Mouse (Mus musculus) urinary bladder, postnatal 25 days (tissue): ENCODE measurements around the gene Rpl3l.
A peak's percentile ranks its signal among the peaks of the same experiment; 100 is the strongest.
"Not testable (repeated sequence)": the region's sequence is repeated elsewhere in the genome, so short reads cannot be mapped to it uniquely, and the experiment has no call there.

Experiments
- DNase-seq: peaks from one replicate; pipeline ENCODE4 v3.0.0; 2022; ENCODE audit warnings: low spot score

Gene Rpl3l

DNA sequence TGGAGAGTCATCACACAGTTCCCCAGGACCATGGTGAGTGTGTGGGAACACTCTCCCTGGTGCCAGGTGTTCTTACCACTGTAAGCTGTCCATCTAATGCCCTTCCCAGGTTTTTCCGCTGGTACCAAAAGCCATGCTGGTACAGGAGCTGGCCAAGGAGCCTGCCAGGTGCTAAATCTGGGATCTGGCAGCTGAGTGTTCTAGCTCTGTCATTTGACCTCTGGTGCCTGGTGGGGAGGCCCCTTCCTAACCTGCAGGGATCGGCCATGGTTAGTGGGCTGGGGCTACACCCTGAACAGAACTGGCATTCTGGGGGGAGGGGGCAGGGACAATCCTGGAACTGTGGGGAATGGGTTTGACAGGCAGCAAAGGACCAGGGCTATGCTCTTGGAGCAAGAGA lies at the start of gene Rpl3l:
TSS of gene Rpl3l (plus strand) at position 203 of the 400 bp plus-strand sequence.
- no peak for DNase-seq

- DNase-seq = no peak
These were observed 41.1 kb upstream of the Rpl3l start for GRCm38 (mm10) chr17:24686514-24686913.

DNA sequence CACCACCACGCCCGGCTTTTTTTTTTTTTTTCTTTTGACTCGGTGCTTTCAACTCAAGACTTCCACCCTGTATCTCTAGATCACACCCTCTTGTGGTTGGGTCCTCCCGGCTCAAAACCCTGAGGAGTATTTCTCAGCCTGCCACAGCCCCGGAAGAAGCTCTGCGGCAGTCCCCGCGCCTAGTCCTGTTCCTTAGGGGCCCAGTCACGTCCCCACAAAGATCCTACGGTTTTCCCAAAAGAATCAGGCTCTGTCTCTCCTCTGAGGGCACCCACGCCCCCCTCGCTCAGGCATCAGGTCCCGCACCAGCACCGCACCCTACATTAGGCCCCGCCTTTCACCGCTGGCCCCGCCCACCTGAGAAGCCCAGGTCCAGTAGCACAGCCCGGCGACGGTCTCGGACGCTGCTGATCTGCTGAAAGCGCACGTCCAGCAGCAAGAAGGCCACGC lies 40.4 kb upstream of the Rpl3l start:
- DNase-seq = peak; percentile 52

DNA sequence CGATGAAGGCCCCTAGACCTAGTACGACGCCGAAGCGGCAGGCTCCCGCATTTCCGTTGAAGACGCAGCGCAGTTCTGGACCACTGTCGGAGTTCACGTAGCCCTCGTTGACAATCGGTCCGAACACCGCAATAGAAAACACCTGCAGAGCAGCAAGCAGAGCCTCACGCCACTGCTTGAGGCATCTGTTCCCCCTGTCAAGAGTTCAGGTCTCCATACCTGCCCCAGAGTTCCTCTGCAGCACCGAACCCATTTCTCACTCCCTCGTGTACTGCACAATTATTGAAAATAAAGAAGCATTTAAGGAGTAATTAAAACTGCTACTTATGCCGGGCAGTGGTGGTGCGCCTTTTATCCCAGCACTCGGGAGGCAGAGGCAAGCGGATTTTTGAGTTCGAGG lies 40.0 kb upstream of the Rpl3l start:
- no peak for DNase-seq

GRCm38 (mm10) chr17:24689251-24690081 lies 38.2 kb upstream of the Rpl3l start, which contains the start of gene Syngr3:
TSS of gene Syngr3 (minus strand) at chr17:24689955.
- DNase-seq = no peak

- DNase-seq = no peak
These were observed 35.2 kb upstream of the Rpl3l start for GRCm38 (mm10) chr17:24692385-24692784.

- no peak for DNase-seq
These were observed 32.2 kb upstream of the Rpl3l start for GRCm38 (mm10) chr17:24695326-24696010.

DNA sequence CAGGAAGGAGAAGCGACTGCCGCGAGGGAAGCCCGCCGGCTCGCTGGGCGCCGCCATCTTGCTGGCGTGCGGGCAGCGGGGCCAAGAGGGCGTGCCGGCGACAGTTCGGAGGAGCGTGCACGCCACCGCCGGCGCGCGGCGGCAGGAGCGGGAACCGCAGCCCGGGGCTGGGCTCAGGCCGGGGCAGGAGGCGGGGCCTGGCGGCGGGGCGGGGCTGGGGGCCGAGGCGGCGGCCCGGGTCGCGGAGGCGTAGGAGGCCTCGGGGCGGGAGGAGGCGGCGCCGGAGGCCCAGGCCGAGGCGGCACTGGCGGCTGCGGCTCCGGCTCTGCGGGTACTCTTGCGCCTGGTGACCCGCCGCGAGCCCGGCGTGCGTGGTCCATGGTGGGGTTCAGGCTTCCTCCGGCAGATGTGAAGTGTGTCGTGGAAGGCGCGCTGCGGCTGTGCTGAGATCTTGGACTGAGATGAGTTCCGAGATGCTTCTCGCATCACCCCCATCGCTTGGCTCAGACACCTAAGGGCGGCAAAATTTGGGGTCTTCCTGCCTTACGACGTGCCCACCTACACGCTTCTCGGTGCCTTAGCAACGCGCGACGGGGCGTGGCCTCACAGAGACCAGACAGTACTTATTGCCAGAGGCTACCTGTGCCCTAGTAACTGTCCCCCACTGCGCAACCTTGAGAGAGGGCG lies 31.5 kb upstream of the Rpl3l start, which contains the start of the genes Gfer and Noxo1:
TSS of gene Gfer (minus strand) at position 146 of the 687 bp plus-strand sequence.
TSS of gene Noxo1 (plus strand) at position 224 of the 687 bp plus-strand sequence.
- peak; percentile 86 for DNase-seq

- no peak for DNase-seq
These were observed 29.6 kb upstream of the Rpl3l start for GRCm38 (mm10) chr17:24697985-24698384.

GRCm38 (mm10) chr17:24698715-24699114 lies 28.9 kb upstream of the Rpl3l start:
- DNase-seq = no peak

- no peak for DNase-seq
These were observed 28.1 kb upstream of the Rpl3l start for GRCm38 (mm10) chr17:24699473-24699872.

GRCm38 (mm10) chr17:24701251-24701650 lies 26.4 kb upstream of the Rpl3l start:
- no peak for DNase-seq

- no peak for DNase-seq
These were observed 21.8 kb upstream of the Rpl3l start for GRCm38 (mm10) chr17:24705821-24706220.

DNA sequence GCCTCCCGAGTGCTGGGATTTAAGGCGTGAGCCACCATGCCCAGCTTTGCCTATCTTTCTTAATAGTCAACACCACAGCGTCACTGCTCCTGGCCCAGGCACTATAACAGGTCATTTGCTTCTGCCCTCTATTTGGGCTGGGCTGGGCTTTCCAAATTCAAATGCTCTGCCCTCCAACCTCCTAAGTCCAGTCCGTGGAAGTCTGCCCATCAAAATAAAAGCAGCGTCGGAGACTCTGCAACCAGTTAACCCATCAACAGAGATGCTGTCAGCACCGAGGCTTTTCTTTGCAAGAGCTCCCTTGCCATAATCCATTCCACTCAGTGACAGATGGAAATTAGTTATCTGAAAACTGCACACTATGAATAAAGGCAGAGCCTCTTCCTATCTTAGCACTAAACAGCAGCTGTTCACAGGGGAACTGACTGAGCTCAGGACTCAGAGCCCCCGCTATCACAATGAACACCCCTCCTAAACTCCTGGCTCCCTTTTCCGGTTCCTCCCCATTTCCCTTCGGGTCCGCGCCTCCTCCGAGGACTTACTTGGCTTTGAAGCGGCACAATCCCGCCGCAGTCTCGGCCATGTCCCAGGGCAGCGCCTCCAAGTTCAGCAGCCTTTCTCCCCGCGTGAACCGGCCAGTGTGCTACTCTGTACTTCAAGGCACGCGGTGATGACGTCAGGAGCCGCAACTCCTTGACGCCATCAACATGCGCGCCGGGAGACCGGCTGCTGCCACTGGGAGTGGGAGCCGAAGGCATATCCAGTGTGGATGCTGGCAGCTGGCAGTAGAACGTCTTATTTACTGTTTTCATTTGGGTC lies 20.4 kb upstream of the Rpl3l start, which contains the start of gene Tbl3:
TSS of gene Tbl3 (minus strand) at position 679 of the 819 bp plus-strand sequence.
- peak; percentile 92 for DNase-seq

DNA sequence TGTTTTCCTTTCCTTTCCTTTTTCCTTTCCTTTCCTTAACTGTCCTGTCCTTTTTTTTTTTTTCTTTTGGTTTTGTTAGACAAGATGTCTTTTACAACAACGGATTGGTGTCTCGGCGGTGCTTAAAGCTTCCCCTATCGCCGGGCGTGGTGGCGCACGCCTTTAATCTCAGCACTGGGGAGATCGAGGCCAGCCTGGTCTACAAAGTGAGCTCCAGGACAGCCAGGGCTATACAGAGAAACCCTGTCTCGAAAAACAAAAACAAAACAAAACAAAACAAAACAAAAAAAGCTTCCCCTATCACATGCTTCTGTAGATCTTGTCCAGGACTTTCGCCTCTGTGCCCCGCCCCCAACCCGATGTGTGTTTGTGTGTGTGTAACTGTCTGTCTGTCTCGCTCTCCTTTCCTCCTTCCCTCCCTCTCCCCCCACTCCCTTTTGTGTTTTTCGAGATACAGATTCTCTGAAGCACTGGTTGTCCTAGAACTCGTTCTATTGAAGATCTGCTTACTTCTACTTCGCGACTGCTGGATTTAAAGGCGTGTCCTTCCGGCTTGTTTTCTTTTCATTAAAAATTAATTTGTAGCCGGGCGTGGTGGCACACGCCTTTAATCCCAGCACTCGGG lies 19.7 kb upstream of the Rpl3l start:
- DNase-seq = no peak

DNA sequence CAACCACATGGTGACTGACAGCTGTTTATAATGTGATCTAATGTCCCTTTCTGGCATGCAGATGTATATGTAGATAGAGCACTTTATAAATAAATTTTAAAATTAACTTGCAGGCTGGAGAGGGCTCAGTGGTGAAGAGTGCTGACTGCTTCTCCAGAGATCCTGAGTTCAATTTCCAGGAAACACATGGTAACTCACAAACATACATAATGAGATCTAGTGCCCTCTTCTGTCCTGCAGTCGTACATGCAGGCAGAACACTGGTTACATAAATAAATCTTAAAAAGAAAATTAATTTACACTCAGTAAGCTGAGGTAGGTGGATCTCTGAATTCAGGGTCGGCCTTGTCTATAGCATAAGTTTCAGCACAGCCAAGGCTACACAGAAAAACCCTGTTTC lies 19.0 kb upstream of the Rpl3l start:
- no peak for DNase-seq

- DNase-seq = no peak
These were observed 12.1 kb upstream of the Rpl3l start for GRCm38 (mm10) chr17:24715556-24715955.

DNA sequence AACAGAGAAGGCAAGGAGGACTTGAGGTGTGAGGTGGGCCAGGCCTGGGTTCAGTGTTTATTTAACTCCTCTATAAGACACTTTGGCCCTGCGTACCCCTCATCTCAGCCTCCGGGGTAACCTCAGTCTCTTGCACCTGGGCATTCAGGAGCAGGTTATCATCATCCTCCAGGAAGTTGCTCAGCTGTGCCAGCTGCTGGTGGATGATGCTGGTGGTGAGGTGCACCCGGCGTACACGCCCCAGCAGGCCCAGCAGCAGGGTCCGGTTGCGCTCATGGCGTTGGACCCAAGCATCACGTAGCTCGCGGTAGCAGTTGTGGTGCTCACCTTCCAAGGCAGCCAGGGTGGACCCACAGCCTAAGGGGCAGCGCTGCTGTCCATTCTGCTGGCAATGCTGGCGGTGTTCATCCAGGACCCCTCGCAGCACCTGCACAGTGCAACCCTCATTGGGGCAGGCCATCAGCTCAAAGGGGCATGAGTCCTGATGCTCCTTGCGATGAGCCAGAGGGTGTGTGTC lies 11.4 kb upstream of the Rpl3l start:
- no peak for DNase-seq

DNA sequence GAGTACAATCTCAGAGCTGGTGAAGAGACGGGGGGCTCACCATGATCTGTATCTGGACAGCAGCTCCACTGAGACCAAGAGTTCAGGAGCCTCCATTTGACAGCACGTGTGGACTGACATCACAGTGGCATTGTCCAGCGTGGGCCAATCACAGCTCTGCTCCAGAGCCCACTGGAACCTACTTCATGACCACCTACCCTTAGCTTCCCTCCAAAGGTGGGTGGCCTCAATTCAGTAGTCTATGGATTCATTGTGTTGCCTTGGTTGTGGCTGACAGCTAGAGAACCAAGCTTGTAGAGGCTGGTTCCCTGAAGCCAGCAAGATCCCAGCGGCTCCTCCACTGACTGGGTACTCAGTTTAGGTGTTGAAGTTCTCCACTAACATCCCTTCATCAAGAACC lies 9.7 kb upstream of the Rpl3l start, which contains the start of the genes Rnf151 and Rps2:
TSS of gene Rnf151 (minus strand) at position 121 of the 400 bp plus-strand sequence.
TSS of gene Rps2 (plus strand) at position 174 of the 400 bp plus-strand sequence.
- no peak for DNase-seq

GRCm38 (mm10) chr17:24718938-24719337 lies 8.7 kb upstream of the Rpl3l start:
- not testable (repeated sequence) for DNase-seq
